Mouse (Mus musculus) lung, embryonic 16.5 days (tissue): ENCODE measurements around the gene H2-Eb2. TPM values are rescaled to one million over a fixed set of nuclear protein-coding genes. Genes with fewer than 3 reads are reported as not detected.

Experiments
- ATAC-seq: fragments of 200-750 bp; cut with Nextera tagmentation; 2 replicates; pipeline ENCODE4 v1.8.0; 2017; ENCODE audit warnings: low read depth, mild to moderate bottlenecking, moderate library complexity
- H3K27ac ChIP-seq: fragments of 300-500 bp; sonication (generic); 2 replicates; pipeline ENCODE4 v1.5.1; 2014; ENCODE audit warnings: mild to moderate bottlenecking, control low read depth, low read length
- H3K27me3 ChIP-seq: fragments of 300-500 bp; sonication (generic); 2 replicates; pipeline ENCODE4 v1.6.1; 2014; ENCODE audit warnings: low read depth, low read length, mixed read lengths; ENCODE audit not compliant: control insufficient read depth, insufficient read depth
- H3K36me3 ChIP-seq: fragments of 300-500 bp; sonication (generic); 2 replicates; pipeline ENCODE4 v1.6.1; 2014; ENCODE audit warnings: low read length; ENCODE audit not compliant: control insufficient read depth, insufficient read depth
- H3K4me1 ChIP-seq: fragments of 300-500 bp; sonication (generic); replicated peaks from 2 replicates; pipeline ENCODE4 v1.6.1; 2014; ENCODE audit warnings: low read length, mixed read lengths; ENCODE audit not compliant: control insufficient read depth, insufficient read depth
- H3K4me2 ChIP-seq: fragments of 300-500 bp; sonication (generic); 2 replicates; pipeline ENCODE4 v1.6.1; 2014; ENCODE audit warnings: low read depth, low read length, control low read depth
- H3K4me3 ChIP-seq: fragments of 300-500 bp; sonication (generic); 2 replicates; pipeline ENCODE4 v1.5.1; 2014; ENCODE audit warnings: mild to moderate bottlenecking, low read length, control low read depth
- H3K9ac ChIP-seq: fragments of 300-500 bp; sonication (generic); 2 replicates; pipeline ENCODE4 v1.6.1; 2014; ENCODE audit warnings: low read length, control low read depth
- H3K9me3 ChIP-seq: fragments of 300-500 bp; sonication (generic); 2 replicates; pipeline ENCODE4 v1.6.1; 2016; ENCODE audit warnings: low read length; ENCODE audit not compliant: control insufficient read depth
- WGBS: fragments of 180-500 bp; shearing (Covaris S2); extraction: QIAGEN DNeasy Blood & Tissue Kit; methylation state at CpG from one replicate; pipeline ENCODE4 v1.1.7; 2014; 5-methylcytosine and 5-hydroxymethylcytosine counted together
- polyA plus RNA-seq: library from polyadenylated mRNA; unstranded; fragments of >200 nt; fragmentation: Nextera tagmentation; extraction: Ambion mirVana; gene quantifications from 2 replicates; pipeline ENCODE4 v1.2.1, GENCODE M21; 2015

Gene H2-Eb2
- polyA plus RNA-seq, 1 experiment from 2014 or later: 0.04 TPM

DNA sequence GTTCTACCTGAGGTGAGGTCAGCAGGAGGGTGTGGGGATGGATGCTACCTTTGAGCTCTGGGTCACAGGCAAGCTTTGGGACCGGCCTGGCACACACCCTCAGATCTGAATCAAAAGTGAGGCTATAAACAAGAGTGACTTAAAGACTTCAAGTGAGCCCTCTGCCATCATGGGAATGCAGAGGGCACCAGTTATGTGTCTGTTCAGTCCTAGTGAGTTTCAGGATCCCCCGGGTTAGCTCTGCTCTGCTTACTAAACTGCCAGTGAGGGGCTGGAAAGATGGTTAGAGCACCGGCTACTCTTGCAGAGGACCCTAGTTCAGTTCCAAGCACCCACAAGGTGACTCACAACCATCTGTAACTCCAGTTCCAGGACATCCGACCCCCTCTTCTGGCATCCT, 32.9 kb upstream of the H2-Eb2 start:
- Histone ChIP-seq H3K36me3 (no peaks in the 10 kb centered on the region), H3K4me1 (peaks cover 4% of the 10 kb centered on the region), H3K9ac (no peak overlapping the region), H3K4me2 (no peak overlapping the region), H3K27ac (no peak overlapping the region), H3K27me3 (no peaks in the 10 kb centered on the region), H3K9me3 (no peaks in the 10 kb centered on the region), H3K4me3 (no peak overlapping the region)
- ATAC-seq: no peak
- 81% methylated on average over 4 of the region's 4 CpGs for WGBS

- Histone ChIP-seq H3K27me3 (no peaks in the 10 kb centered on the region), H3K4me2 (no peak overlapping the region), H3K36me3 (no peaks in the 10 kb centered on the region), H3K4me1 (peaks cover 4% of the 10 kb centered on the region), H3K9me3 (no peaks in the 10 kb centered on the region), H3K9ac (no peak overlapping the region), H3K27ac (no peak overlapping the region), H3K4me3 (no peak overlapping the region)
- no peak for ATAC-seq
- 29% methylated on average over 2 of the region's 2 CpGs for WGBS
Measured at GRCm38 (mm10) chr17:34293533-34293932, 31.9 kb upstream of the H2-Eb2 start.

- no peak overlapping the region for H3K27ac ChIP-seq
- no peaks in the 10 kb centered on the region for H3K36me3 ChIP-seq
- 66% methylated on average over 4 of the region's 4 CpGs for WGBS
- no peaks in the 10 kb centered on the region for H3K27me3 ChIP-seq
- H3K4me2 ChIP-seq: no peak overlapping the region
- no peak for ATAC-seq
- H3K4me3 ChIP-seq: no peak overlapping the region
- peaks cover 4% of the 10 kb centered on the region for H3K4me1 ChIP-seq
- H3K9ac ChIP-seq: no peak overlapping the region
- H3K9me3 ChIP-seq: no peaks in the 10 kb centered on the region
Measured at GRCm38 (mm10) chr17:34294249-34294648, 31.2 kb upstream of the H2-Eb2 start.

- Histone ChIP-seq H3K9me3 (no peaks in the 10 kb centered on the region), H3K4me2 (no peak overlapping the region)
- no peak for ATAC-seq
Measured at GRCm38 (mm10) chr17:34295307-34295706, 30.2 kb upstream of the H2-Eb2 start.

DNA sequence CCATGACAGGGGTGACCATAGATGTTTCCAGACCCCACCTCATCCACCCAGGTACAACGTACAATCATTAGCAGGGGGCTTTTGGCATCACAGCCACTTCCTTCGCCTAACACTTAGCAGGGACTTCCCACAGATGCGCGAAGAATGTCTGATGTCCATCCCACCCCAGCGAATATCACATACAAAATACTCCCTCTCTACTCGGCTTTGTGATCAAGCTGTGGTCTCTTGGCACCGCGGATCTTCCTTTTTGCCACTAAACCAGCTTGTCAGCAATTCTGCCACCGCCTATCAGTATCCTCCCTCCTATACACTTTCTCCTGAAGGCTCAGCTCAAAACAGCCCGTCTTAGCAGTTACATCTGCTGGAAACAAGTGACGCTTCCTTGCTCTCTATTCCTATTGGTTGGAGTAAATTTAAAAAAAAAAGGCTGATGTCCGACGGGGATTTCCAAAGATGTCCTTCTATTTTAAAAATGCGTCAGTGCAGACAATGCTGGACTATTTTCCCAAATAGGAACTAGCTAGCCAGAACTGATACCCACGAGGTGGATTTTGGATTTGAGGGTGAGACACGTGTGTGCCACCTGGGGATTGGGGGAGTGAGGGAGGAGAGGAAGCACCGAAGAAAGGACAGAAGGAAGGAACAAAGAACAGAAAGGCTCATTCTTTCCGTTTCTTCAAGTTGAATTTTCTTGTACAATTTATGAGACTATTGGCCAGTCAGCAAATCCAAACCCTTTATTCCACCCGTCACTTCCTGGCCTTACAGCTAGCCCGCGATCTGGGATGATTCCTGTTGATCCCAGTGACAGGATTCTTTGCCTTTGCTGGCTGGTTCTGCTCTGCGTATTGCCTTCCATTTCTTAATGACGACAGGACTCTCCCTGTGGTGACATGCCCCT, 29.3 kb upstream of the H2-Eb2 start:
- WGBS: 20% methylated on average over 23 of the region's 23 CpGs
- peak overlapping the region; percentile 33 for H3K4me3 ChIP-seq

More at GRCm38 (mm10) chr17:34295307-34295706, 30.2 kb upstream of the H2-Eb2 start:
- Histone ChIP-seq H3K27me3 (no peaks in the 10 kb centered on the region), H3K36me3 (no peaks in the 10 kb centered on the region), H3K9ac (no peak overlapping the region), H3K4me3 (no peak overlapping the region), H3K4me1 (peaks cover 4% of the 10 kb centered on the region), H3K27ac (no peak overlapping the region)

GRCm38 (mm10) chr17:34299356-34299755, 26.1 kb upstream of the H2-Eb2 start:
- WGBS: 59% methylated on average over 3 of the region's 3 CpGs
- H3K27ac ChIP-seq: no peak overlapping the region

More for the DNA sequence above, 29.3 kb upstream of the H2-Eb2 start:
- Histone ChIP-seq H3K9ac (no peak overlapping the region), H3K4me1 (peaks cover 4% of the 10 kb centered on the region), H3K9me3 (no peaks in the 10 kb centered on the region), H3K4me2 (peak overlapping the region; percentile 46), H3K27ac (no peak overlapping the region), H3K27me3 (no peaks in the 10 kb centered on the region), H3K36me3 (no peaks in the 10 kb centered on the region)
- peak; percentile 67; the same call in 1 of the 2 replicates for ATAC-seq

GRCm38 (mm10) chr17:34300071-34300470, 25.4 kb upstream of the H2-Eb2 start:
- Histone ChIP-seq H3K36me3 (no peaks in the 10 kb centered on the region), H3K4me1 (peaks cover 4% of the 10 kb centered on the region), H3K4me2 (no peak overlapping the region), H3K27me3 (no peaks in the 10 kb centered on the region), H3K9ac (no peak overlapping the region), H3K27ac (no peak overlapping the region), H3K9me3 (no peaks in the 10 kb centered on the region), H3K4me3 (no peak overlapping the region)
- ATAC-seq: no peak
- whole genome bisulfite sequencing: 71% methylated on average over 8 of the region's 8 CpGs

More at GRCm38 (mm10) chr17:34299356-34299755, 26.1 kb upstream of the H2-Eb2 start:
- no peak for ATAC-seq
- Histone ChIP-seq H3K9me3 (no peaks in the 10 kb centered on the region), H3K4me3 (no peak overlapping the region), H3K4me2 (no peak overlapping the region), H3K27me3 (no peaks in the 10 kb centered on the region), H3K36me3 (no peaks in the 10 kb centered on the region), H3K4me1 (peaks cover 4% of the 10 kb centered on the region), H3K9ac (no peak overlapping the region)

GRCm38 (mm10) chr17:34300691-34301566, 24.5 kb upstream of the H2-Eb2 start:
- ATAC-seq: no peak
- Histone ChIP-seq H3K4me1 (peaks cover 3% of the 10 kb centered on the region), H3K27me3 (no peaks in the 10 kb centered on the region), H3K9me3 (no peaks in the 10 kb centered on the region), H3K9ac (no peak overlapping the region), H3K36me3 (no peaks in the 10 kb centered on the region), H3K27ac (no peak overlapping the region), H3K4me3 (no peak overlapping the region), H3K4me2 (no peak overlapping the region)
- 62% methylated on average over 23 of the region's 23 CpGs for WGBS

DNA sequence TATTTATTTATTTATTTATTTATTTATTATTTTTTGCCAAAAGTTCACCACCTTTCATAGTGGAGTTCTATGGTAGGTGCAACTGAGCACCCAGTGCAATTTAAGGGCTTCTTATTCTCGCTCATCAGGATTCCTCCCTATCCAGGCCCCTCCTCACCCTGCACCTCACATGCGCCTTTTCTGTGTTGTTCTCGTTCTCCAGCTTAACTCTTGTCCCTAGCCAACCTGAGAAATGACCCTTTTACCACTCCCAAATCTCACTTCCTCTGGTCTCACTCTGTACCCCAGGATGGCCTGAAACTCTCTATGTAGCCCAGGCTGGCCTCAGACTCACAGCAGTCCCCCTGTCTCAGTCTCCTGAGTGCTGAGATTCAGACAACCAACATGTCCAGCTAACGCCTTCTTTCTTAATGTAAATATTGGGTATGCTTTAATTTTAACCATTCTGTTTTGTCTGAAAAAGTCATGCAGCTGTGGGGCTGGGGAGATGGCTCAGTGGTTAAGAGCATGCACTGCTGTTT, 23.7 kb upstream of the H2-Eb2 start:
- 77% methylated on average over 4 of the region's 4 CpGs for WGBS

More for the DNA sequence above, 23.7 kb upstream of the H2-Eb2 start:
- H3K9me3 ChIP-seq: no peaks in the 10 kb centered on the region
- H3K36me3 ChIP-seq: no peaks in the 10 kb centered on the region
- no peak overlapping the region for H3K4me3 ChIP-seq
- no peak for ATAC-seq
- no peak overlapping the region for H3K9ac ChIP-seq
- H3K27me3 ChIP-seq: no peaks in the 10 kb centered on the region
- H3K4me1 ChIP-seq: no peaks in the 10 kb centered on the region
- no peak overlapping the region for H3K4me2 ChIP-seq
- H3K27ac ChIP-seq: no peak overlapping the region
